Mouse (Mus musculus) v-Abl transformed pro-B cells (cell line): Measurements from ENCODE around the gene Hoga1.

Experiments
- in situ Hi-C, 2 experiments: fragments of 400-800 bp; cut with MboI; formaldehyde crosslinking; loops; one replicate each; pipeline ENCODE4 v1.15.1; 2025; ENCODE audit not compliant: unreplicated experiment in 2 of 2

The Hoga1 gene

GRCm38 (mm10) chr19:42115783-42116335 lies 70.4 kb downstream of the Hoga1 start:
- in situ Hi-C loops, result no loop called here

- in situ Hi-C loops, result no loop called here
Measured at GRCm38 (mm10) chr19:42118142-42118541, 72.7 kb downstream of the Hoga1 start.

- in situ Hi-C loops, result no loop called here
Measured at GRCm38 (mm10) chr19:42118596-42118995, 73.2 kb downstream of the Hoga1 start.

GRCm38 (mm10) chr19:42120451-42120850 lies 75.0 kb downstream of the Hoga1 start:
- in situ Hi-C loops, result no loop called here
